Mouse (Mus musculus): ENCODE measurements around the gene Hoxc11.

- TF ChIP-seq EP300 (IDR thresholded peaks at IDR 0.05; ENCODE audit: low read depth) (no peak), CTCF (IDR thresholded peaks at IDR 0.05; ENCODE audit: low read depth) (no peak)
These were observed 16.5 kb downstream of the Hoxc11 start for GRCm38 (mm10) chr15:102970740-102971139.
